Mouse (Mus musculus) myocyte (in vitro differentiated cells): ENCODE results near the gene Supt16. TPM values are rescaled to one million over a fixed set of nuclear protein-coding genes. Genes with fewer than 3 reads are reported as not detected.

ENCODE experiments used
- H3K27me3 ChIP-seq: one replicate; pipeline ENCODE4 v1.6.1; 2011; ENCODE audit not compliant: control insufficient read depth, insufficient read depth, insufficient read length
- H3K36me3 ChIP-seq: one replicate; pipeline ENCODE4 v1.6.1; 2011; ENCODE audit not compliant: control insufficient read depth, insufficient read depth
- H3K4me2 ChIP-seq: one replicate; pipeline ENCODE4 v1.6.1; 2011; ENCODE audit warnings: low read depth, control low read depth
- H3K4me3 ChIP-seq: one replicate; pipeline ENCODE4 v1.5.1; 2011; ENCODE audit warnings: mild to moderate bottlenecking, control low read depth, moderate library complexity
- H3K79me2 ChIP-seq: one replicate; pipeline ENCODE4 v1.6.1; 2011; ENCODE audit not compliant: control insufficient read depth, insufficient read depth
- H3ac ChIP-seq: one replicate; pipeline ENCODE4 v1.6.1; 2011; ENCODE audit not compliant: control insufficient read depth, insufficient read length
- CEBPB ChIP-seq: IDR thresholded peaks from 2 replicates; pipeline ENCODE4 v1.6.1; 2011; ENCODE audit warnings: mild to moderate bottlenecking, moderate library complexity; ENCODE audit not compliant: poor library complexity, insufficient read depth, severe bottlenecking
- E2F4 ChIP-seq: IDR thresholded peaks from one replicate; pipeline ENCODE4 v1.6.1; 2011; ENCODE audit warnings: mild to moderate bottlenecking, control low read depth, moderate library complexity; ENCODE audit not compliant: insufficient read depth
- MAX ChIP-seq: IDR thresholded peaks from one replicate; pipeline ENCODE4 v1.6.1; 2011; ENCODE audit warnings: low read depth, mild to moderate bottlenecking, control low read depth
- MYOD1 ChIP-seq, 3 experiments: IDR thresholded peaks; one replicate each; pipeline ENCODE4 v1.6.1; 2011; ENCODE audit warnings: control low read depth in 2 of 3, low read depth in 2 of 3, mild to moderate bottlenecking in 2 of 3, moderate library complexity in 1 of 3; ENCODE audit not compliant: insufficient read length in 2 of 3, control insufficient read depth in 1 of 3
- MYOG ChIP-seq, 3 experiments: IDR thresholded peaks; one replicate each; pipeline ENCODE4 v1.6.1; 2011; ENCODE audit warnings: control low read depth in 2 of 3, low read depth in 2 of 3, mild to moderate bottlenecking in 2 of 3; ENCODE audit not compliant: insufficient read length in 2 of 3, control insufficient read depth in 1 of 3, insufficient read depth in 1 of 3
- POLR2A ChIP-seq: IDR thresholded peaks from one replicate; pipeline ENCODE4 v1.6.1; 2011; ENCODE audit warnings: low read depth, mild to moderate bottlenecking, control low read depth, moderate library complexity; ENCODE audit not compliant: insufficient read length
- POLR2AphosphoS2 ChIP-seq: IDR thresholded peaks from one replicate; pipeline ENCODE4 v1.6.1; 2011; ENCODE audit warnings: low read depth, control low read depth; ENCODE audit not compliant: insufficient read length
- REST ChIP-seq: IDR thresholded peaks from one replicate; pipeline ENCODE4 v1.6.1; 2011; ENCODE audit warnings: mild to moderate bottlenecking, control low read depth, moderate library complexity; ENCODE audit not compliant: insufficient read depth, insufficient read length
- SRF ChIP-seq: IDR thresholded peaks from one replicate; pipeline ENCODE4 v1.6.1; 2011; ENCODE audit warnings: low read depth; ENCODE audit not compliant: control insufficient read depth, insufficient read length
- TCF12 ChIP-seq: IDR thresholded peaks from one replicate; pipeline ENCODE4 v1.6.1; 2011; ENCODE audit warnings: mild to moderate bottlenecking, control low read depth; ENCODE audit not compliant: poor library complexity, insufficient read depth, severe bottlenecking
- TCF3 ChIP-seq: IDR thresholded peaks from one replicate; pipeline ENCODE4 v1.6.1; 2011; ENCODE audit warnings: low read depth, control low read depth; ENCODE audit not compliant: insufficient read length
- USF1 ChIP-seq: IDR thresholded peaks from one replicate; pipeline ENCODE4 v1.6.1; 2011; ENCODE audit warnings: low read depth, mild to moderate bottlenecking, control low read depth, moderate library complexity
- polyA plus RNA-seq: library from polyadenylated mRNA; unstranded; fragments of >200 nt; fragmentation: generic; extraction: Trizol; gene quantifications from one replicate; pipeline ENCODE4 v1.2.1, GENCODE M21; 2012; ENCODE audit warnings: missing spikeins

The Supt16 gene
- polyA plus RNA-seq, 1 experiment: 11.7 TPM

DNA sequence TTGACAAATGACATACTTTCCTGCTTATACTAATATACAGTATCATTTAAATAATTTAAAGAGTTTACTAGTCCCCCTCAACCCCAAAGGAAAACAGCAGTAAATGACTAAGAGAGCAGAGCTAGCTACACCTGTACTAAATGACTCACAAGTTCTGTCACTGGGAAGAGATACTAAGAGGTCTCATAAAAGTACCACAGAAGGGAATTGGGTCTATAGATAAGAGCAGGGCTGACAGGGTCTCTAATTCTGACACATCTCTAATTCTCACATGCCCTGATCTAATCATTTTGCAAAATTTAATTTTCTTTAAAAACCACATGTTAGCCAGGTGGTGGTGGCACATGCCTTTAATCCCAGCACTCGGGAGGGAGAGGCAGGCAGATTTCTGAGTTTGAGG lies 8.4 kb downstream of the Supt16 start:
- no peaks in the 10 kb centered on the region for H3K27me3 ChIP-seq
- TF ChIP-seq REST: no peak
- no peak for TF ChIP-seq MYOG (IDR thresholded peaks at IDR 0.05; ENCODE audit: control insufficient read depth in 1 of 3, insufficient read depth in 1 of 3, insufficient read length in 2 of 3, low read depth in 2 of 3)
- TF ChIP-seq USF1: no peak
- TF ChIP-seq SRF: no peak
- no peak for TF ChIP-seq MAX
- no peak for TF ChIP-seq POLR2AphosphoS2
- TF ChIP-seq MYOD1 (IDR thresholded peaks at IDR 0.05; ENCODE audit: control insufficient read depth in 1 of 3, insufficient read length in 2 of 3, low read depth in 2 of 3): no peak
- TF ChIP-seq CEBPB: no peak
- TF ChIP-seq TCF3: no peak
- no peak for TF ChIP-seq E2F4
- no peak for TF ChIP-seq POLR2A
- no peak for TF ChIP-seq TCF12
- H3K36me3 ChIP-seq: no peaks in the 10 kb centered on the region
- no peak overlapping the region for H3K4me3 ChIP-seq
- peaks cover 97% of the 10 kb centered on the region for H3K79me2 ChIP-seq
- no peak overlapping the region for H3K4me2 ChIP-seq
- no peak overlapping the region for H3ac ChIP-seq

DNA sequence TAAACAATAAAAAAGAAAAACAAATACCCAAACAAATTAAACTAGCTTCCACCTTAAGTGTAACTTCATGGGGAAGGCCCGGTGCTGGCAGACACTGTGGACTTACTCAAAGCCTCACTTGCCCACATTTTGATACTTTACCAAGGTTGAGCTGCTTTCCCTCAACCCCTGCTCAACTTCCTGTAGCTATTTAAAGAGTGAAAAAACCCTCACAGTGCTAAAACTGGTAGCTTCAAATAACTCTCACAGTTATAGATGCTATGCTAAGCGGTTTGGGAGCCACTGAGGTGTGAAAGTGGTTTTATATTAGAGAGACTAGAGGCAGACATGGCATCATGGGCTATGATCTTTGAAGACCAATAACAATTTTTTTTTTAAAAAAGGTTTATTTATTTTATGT lies 30.6 kb downstream of the Supt16 start:
- Histone ChIP-seq H3ac (no peak overlapping the region), H3K4me2 (no peak overlapping the region), H3K79me2 (no peaks in the 10 kb centered on the region), H3K27me3 (no peaks in the 10 kb centered on the region), H3K4me3 (no peak overlapping the region), H3K36me3 (peaks cover 50% of the 10 kb centered on the region)
- no peak for TF ChIP-seq CEBPB

DNA sequence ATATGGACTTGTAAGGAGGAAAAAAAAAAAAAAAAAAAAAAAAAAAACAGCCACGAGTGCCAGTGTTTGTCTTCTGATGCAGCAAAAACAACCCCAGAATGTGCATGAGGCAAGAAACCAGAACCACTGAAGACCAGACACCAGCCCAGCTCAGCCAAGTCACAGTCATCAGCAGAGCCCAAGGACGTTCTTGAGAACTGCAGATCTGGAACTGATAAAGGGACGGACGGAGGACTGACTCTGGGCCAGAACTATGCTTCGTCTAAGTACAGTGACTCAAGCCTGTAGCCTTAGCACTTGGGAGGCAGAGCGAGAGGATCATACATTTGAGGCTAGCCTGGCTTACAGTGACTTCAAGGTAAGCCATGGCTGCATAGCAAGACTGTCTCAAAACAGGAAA lies 36.3 kb downstream of the Supt16 start:
- Histone ChIP-seq H3ac (no peak overlapping the region), H3K36me3 (peaks cover 43% of the 10 kb centered on the region), H3K4me3 (no peak overlapping the region), H3K4me2 (no peak overlapping the region), H3K79me2 (no peaks in the 10 kb centered on the region), H3K27me3 (no peaks in the 10 kb centered on the region)
- TF ChIP-seq REST: no peak
- no peak for TF ChIP-seq USF1
- no peak for TF ChIP-seq MYOD1 (IDR thresholded peaks at IDR 0.05; ENCODE audit: control insufficient read depth in 1 of 3, insufficient read length in 2 of 3, low read depth in 2 of 3)
- TF ChIP-seq POLR2AphosphoS2: no peak
- TF ChIP-seq POLR2A: no peak
- TF ChIP-seq TCF12: no peak
- TF ChIP-seq CEBPB: no peak
- no peak for TF ChIP-seq MYOG (IDR thresholded peaks at IDR 0.05; ENCODE audit: control insufficient read depth in 1 of 3, insufficient read depth in 1 of 3, insufficient read length in 2 of 3, low read depth in 2 of 3)
- no peak for TF ChIP-seq MAX
- TF ChIP-seq E2F4: no peak
- TF ChIP-seq TCF3: no peak
- TF ChIP-seq SRF: no peak

DNA sequence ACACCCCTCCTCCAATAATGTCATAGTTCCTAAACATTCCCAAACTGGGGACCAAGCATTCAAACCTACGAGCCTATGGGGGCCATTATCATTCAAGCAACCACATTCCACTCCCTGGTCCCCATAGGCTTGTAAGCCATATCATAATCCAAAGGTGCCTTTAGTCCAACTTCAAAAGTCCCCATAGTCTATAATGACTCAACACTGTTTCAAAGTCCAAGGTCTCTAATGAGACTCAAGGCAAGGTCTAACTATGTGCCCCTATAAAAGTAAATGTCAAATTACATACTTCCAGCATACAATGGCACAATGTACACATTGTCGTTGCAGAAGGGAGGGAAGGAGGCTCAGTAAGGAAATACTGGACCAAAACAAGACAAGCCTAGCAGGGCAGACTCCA lies 42.2 kb downstream of the Supt16 start:
- no peak overlapping the region for H3K4me3 ChIP-seq
- no peak overlapping the region for H3K4me2 ChIP-seq
- H3K36me3 ChIP-seq: peaks cover 11% of the 10 kb centered on the region
- TF ChIP-seq TCF12 (no peak), REST (no peak), TCF3 (no peak), SRF (no peak)
- no peaks in the 10 kb centered on the region for H3K27me3 ChIP-seq
- H3K79me2 ChIP-seq: no peaks in the 10 kb centered on the region
- no peak overlapping the region for H3ac ChIP-seq

DNA sequence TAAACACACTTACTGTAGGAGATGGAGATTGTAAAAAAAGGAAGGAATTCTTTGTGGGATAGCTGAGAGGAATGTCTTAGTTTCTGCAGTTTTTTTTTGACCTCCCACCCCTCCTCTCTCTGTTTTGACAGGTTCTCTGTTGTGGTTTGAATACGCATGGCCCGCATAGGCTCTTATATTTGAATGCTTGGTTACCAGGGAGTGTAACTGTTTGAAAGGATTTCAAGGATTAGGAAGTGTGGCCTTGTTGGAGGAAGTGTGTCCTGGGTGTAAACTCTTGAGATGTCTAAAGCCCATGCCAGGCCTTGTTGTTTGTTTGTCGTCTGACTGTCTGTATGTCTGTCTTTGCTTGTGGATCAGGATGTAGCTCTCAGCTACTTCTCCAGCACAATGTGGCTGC lies 44.6 kb downstream of the Supt16 start:
- H3K36me3 ChIP-seq: no peaks in the 10 kb centered on the region
- H3K4me2 ChIP-seq: no peak overlapping the region
- H3K4me3 ChIP-seq: no peak overlapping the region
- TF ChIP-seq MYOD1 (IDR thresholded peaks at IDR 0.05; ENCODE audit: control insufficient read depth in 1 of 3, insufficient read length in 2 of 3, low read depth in 2 of 3) (no peak), MYOG (IDR thresholded peaks at IDR 0.05; ENCODE audit: control insufficient read depth in 1 of 3, insufficient read depth in 1 of 3, insufficient read length in 2 of 3, low read depth in 2 of 3) (no peak), CEBPB (no peak), MAX (no peak), POLR2A (no peak), REST (no peak), TCF3 (no peak), E2F4 (no peak), TCF12 (no peak), POLR2AphosphoS2 (no peak), SRF (no peak), USF1 (no peak)
- no peaks in the 10 kb centered on the region for H3K27me3 ChIP-seq
- H3ac ChIP-seq: no peak overlapping the region
- no peaks in the 10 kb centered on the region for H3K79me2 ChIP-seq
